Mouse (Mus musculus): ENCODE data around the gene Gng2. TPM values are rescaled to one million over a fixed set of nuclear protein-coding genes. Genes with fewer than 3 reads are reported as not detected.

Gng2 gene
- total RNA-seq, 1 experiment: 41.5 TPM

DNA sequence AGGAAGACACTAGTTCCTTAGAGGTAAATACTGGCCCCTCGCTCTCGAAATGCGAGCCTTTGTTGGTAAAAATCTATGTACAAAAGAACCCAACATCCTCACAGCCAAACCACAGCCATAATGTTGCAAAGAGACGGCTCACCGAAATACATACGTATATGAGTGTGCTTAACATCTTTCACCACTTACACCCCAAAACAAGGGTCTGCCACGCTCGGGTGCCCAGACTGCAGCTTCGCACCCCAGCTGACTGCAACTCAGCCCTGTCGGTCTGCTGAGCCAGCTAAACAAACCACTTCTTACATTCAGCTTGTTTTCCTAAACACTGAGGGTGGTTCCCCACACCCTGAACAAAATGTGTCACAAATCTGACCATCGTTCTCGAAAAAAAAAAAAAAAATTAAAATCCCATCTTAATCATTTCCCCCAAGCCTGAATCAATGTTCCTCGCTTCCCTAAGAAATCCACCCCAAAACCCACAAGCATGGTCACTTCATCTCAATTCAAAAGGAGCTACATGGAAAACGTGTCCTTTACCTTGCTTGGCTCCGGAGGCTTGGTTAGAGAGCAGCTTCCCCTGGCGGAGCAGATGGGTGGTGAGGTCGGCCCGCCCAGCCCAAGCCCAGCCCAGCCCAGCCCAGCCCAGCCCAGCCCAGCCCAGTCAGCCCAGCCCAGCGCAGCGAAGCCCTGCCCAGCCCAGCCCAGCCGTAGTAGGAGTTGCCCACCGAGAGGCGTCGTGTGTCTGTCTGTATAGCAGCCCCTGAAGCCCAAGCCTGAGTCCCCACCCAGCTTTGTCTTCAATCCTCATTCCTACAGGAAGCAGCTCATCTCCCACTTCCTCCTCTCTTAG, 781 bp downstream of the Gng2 start:
- H3K4me1 ChIP-seq (ENCODE audit: control insufficient read depth in 2 of 2, insufficient read depth in 2 of 2, low read length in 2 of 2, poor library complexity in 1 of 2): peaks cover 2 to 11% of the 10 kb centered on the region in 2 experiments; a peak in 2 of 4 replicates
- H3K4me3 ChIP-seq (ENCODE audit: insufficient read depth in 1 of 2, low read depth in 1 of 2, low read length in 2 of 2, poor library complexity in 1 of 2, severe bottlenecking in 1 of 2): peak overlapping the region; percentile 82 to 83
- DNase-seq (ENCODE audit: low read depth, low spot score): no peak
- TF ChIP-seq HCFC1 (IDR thresholded peaks at IDR 0.05; ENCODE audit: borderline replicate concordance, insufficient read depth, low read length) (no peak; the same call in 1 of the 2 replicates), CHD2 (IDR thresholded peaks at IDR 0.05; ENCODE audit: low read depth, low read length) (peak; percentile 24; the same call in 1 of the 2 replicates), ZNF384 (IDR thresholded peaks at IDR 0.05; ENCODE audit: low read depth, low read length) (peak; percentile 47; the same call in 1 of the 2 replicates), ZC3H11A (IDR thresholded peaks at IDR 0.05; ENCODE audit: borderline replicate concordance, low read depth, low read length) (no peak), MAFK (IDR thresholded peaks at IDR 0.05; ENCODE audit: insufficient read depth, low read depth, low read length) (0 out of 2 replicates have a peak, but pooled peaks have one; percentile 26)
- in situ Hi-C loops (cut with MboI; ENCODE audit: low sequenced_read_pairs in 2 of 2, unreplicated experiment in 2 of 2): loop anchor here in 1 of 2 experiments (25.0 kb wide), 1 partner anchor 214 kb away; the partner anchor contains the start of gene Nid2
- peak overlapping the region; percentile 87 for H3K27ac ChIP-seq (ENCODE audit: insufficient read depth, low read depth, low read length, poor library complexity, severe bottlenecking)
- H3K36me3 ChIP-seq (ENCODE audit: control insufficient read depth, insufficient read depth, low read length, poor library complexity, severe bottlenecking): no peaks in the 10 kb centered on the region
- H3K9me3 ChIP-seq (ENCODE audit: control insufficient read depth, insufficient read depth, low read depth, low read length): no peaks in the 10 kb centered on the region
- H3K9ac ChIP-seq (ENCODE audit: insufficient read depth, low read depth, low read length, poor library complexity, severe bottlenecking): peak overlapping the region; percentile 88

DNA sequence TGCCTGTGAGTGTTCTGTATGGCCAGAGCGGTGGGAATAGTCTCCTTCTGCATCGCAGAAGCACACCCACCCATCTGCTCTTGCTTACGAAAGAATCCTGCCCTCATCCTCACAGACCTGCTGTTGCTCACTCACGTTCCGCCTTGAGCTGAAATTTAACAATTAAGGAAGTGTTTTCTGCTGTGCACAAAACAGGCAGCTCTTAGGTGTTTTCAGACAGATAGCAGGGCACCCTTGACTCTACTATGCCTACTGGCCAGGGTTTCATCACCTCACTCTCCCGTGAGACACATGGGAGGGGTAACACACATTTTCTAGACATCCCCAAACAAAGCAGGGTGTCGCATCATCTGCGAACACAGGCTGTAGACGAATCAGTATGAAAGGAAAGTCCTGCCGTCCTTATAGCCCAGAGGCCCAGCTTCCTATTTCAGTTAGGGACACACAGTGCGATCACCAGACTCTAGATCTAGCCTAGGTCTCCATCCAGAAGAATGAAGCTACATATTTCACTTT, 2.4 kb downstream of the Gng2 start:
- DNase-seq (ENCODE audit: low read depth, low spot score): no peak
- Histone ChIP-seq H3K9me3 (ENCODE audit: control insufficient read depth, insufficient read depth, low read depth, low read length) (no peaks in the 10 kb centered on the region), H3K4me1 (ENCODE audit: control insufficient read depth in 2 of 2, insufficient read depth in 2 of 2, low read length in 2 of 2, poor library complexity in 1 of 2) (peaks cover 2 to 15% of the 10 kb centered on the region in 2 experiments; a peak in 2 of 4 replicates), H3K4me3 (ENCODE audit: insufficient read depth in 1 of 2, low read depth in 1 of 2, low read length in 2 of 2, poor library complexity in 1 of 2, severe bottlenecking in 1 of 2) (peak overlapping the region; percentile 13 to 26; a peak in 3 of 4 replicates), H3K36me3 (ENCODE audit: control insufficient read depth, insufficient read depth, low read length, poor library complexity, severe bottlenecking) (no peaks in the 10 kb centered on the region), H3K27ac (ENCODE audit: insufficient read depth, low read depth, low read length, poor library complexity, severe bottlenecking) (no peak overlapping the region), H3K9ac (ENCODE audit: insufficient read depth, low read depth, low read length, poor library complexity, severe bottlenecking) (no peak overlapping the region)
- in situ Hi-C loops (cut with MboI; ENCODE audit: low sequenced_read_pairs in 2 of 2, unreplicated experiment in 2 of 2): loop anchor here in 1 of 2 experiments (25.0 kb wide), 1 partner anchor 213 kb away; the partner anchor contains the start of gene Nid2
- TF ChIP-seq HCFC1 (IDR thresholded peaks at IDR 0.05; ENCODE audit: borderline replicate concordance, insufficient read depth, low read length) (no peak), ZC3H11A (IDR thresholded peaks at IDR 0.05; ENCODE audit: borderline replicate concordance, low read depth, low read length) (no peak), CHD2 (IDR thresholded peaks at IDR 0.05; ENCODE audit: low read depth, low read length) (no peak), ZNF384 (IDR thresholded peaks at IDR 0.05; ENCODE audit: low read depth, low read length) (no peak), MAFK (IDR thresholded peaks at IDR 0.05; ENCODE audit: insufficient read depth, low read depth, low read length) (no peak)

DNA sequence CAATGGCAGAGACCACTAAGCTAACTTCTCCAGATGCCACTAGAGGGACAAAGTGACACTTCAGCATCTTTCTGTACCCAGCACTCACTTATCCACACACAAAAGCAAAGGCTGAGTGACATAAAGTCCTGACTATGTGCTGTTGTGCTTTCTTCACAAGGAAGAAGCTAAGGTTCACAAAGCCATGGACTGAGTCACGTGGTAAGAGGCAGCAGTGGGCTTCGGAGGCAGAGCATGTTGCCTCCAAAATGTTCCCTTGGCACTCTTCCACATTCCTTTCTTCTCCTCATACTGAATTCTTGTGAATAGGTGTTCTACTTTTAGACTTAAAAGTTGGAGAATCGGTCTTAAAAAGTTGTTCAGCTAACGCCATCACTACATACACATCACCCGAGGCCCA, 3.0 kb downstream of the Gng2 start:
- Histone ChIP-seq H3K9ac (ENCODE audit: insufficient read depth, low read depth, low read length, poor library complexity, severe bottlenecking) (no peak overlapping the region), H3K27ac (ENCODE audit: insufficient read depth, low read depth, low read length, poor library complexity, severe bottlenecking) (no peak overlapping the region), H3K4me3 (ENCODE audit: insufficient read depth in 1 of 2, low read depth in 1 of 2, low read length in 2 of 2, poor library complexity in 1 of 2, severe bottlenecking in 1 of 2) (no peak overlapping the region), H3K4me1 (ENCODE audit: control insufficient read depth in 2 of 2, insufficient read depth in 2 of 2, low read length in 2 of 2, poor library complexity in 1 of 2) (peaks cover 2 to 15% of the 10 kb centered on the region in 2 experiments; a peak in 2 of 4 replicates), H3K36me3 (ENCODE audit: control insufficient read depth, insufficient read depth, low read length, poor library complexity, severe bottlenecking) (no peaks in the 10 kb centered on the region), H3K9me3 (ENCODE audit: control insufficient read depth, insufficient read depth, low read depth, low read length) (no peaks in the 10 kb centered on the region)
- in situ Hi-C loops (cut with MboI; ENCODE audit: low sequenced_read_pairs in 2 of 2, unreplicated experiment in 2 of 2): no loop called here
- TF ChIP-seq HCFC1 (IDR thresholded peaks at IDR 0.05; ENCODE audit: borderline replicate concordance, insufficient read depth, low read length) (no peak), ZC3H11A (IDR thresholded peaks at IDR 0.05; ENCODE audit: borderline replicate concordance, low read depth, low read length) (no peak), MAFK (IDR thresholded peaks at IDR 0.05; ENCODE audit: insufficient read depth, low read depth, low read length) (no peak), CHD2 (IDR thresholded peaks at IDR 0.05; ENCODE audit: low read depth, low read length) (no peak), ZNF384 (IDR thresholded peaks at IDR 0.05; ENCODE audit: low read depth, low read length) (no peak)
- no peak for DNase-seq (ENCODE audit: low read depth, low spot score)

GRCm38 (mm10) chr14:19972316-19973029, 5.0 kb downstream of the Gng2 start:
- DNase-seq (ENCODE audit: low read depth, low spot score): no peak
- Histone ChIP-seq H3K4me1 (ENCODE audit: control insufficient read depth in 2 of 2, insufficient read depth in 2 of 2, low read length in 2 of 2, poor library complexity in 1 of 2) (peaks cover 2 to 12% of the 10 kb centered on the region in 2 experiments; a peak in 2 of 4 replicates), H3K9me3 (ENCODE audit: control insufficient read depth, insufficient read depth, low read depth, low read length) (no peaks in the 10 kb centered on the region), H3K36me3 (ENCODE audit: control insufficient read depth, insufficient read depth, low read length, poor library complexity, severe bottlenecking) (no peaks in the 10 kb centered on the region), H3K4me3 (ENCODE audit: insufficient read depth in 1 of 2, low read depth in 1 of 2, low read length in 2 of 2, poor library complexity in 1 of 2, severe bottlenecking in 1 of 2) (no peak overlapping the region), H3K27ac (ENCODE audit: insufficient read depth, low read depth, low read length, poor library complexity, severe bottlenecking) (no peak overlapping the region), H3K9ac (ENCODE audit: insufficient read depth, low read depth, low read length, poor library complexity, severe bottlenecking) (no peak overlapping the region)
- in situ Hi-C loops (cut with MboI; ENCODE audit: low sequenced_read_pairs in 2 of 2, unreplicated experiment in 2 of 2): no loop called here
- TF ChIP-seq HCFC1 (IDR thresholded peaks at IDR 0.05; ENCODE audit: borderline replicate concordance, insufficient read depth, low read length) (no peak), ZC3H11A (IDR thresholded peaks at IDR 0.05; ENCODE audit: borderline replicate concordance, low read depth, low read length) (no peak), MAFK (IDR thresholded peaks at IDR 0.05; ENCODE audit: insufficient read depth, low read depth, low read length) (no peak), CHD2 (IDR thresholded peaks at IDR 0.05; ENCODE audit: low read depth, low read length) (no peak), ZNF384 (IDR thresholded peaks at IDR 0.05; ENCODE audit: low read depth, low read length) (no peak)

Data from ES-E14 (cell line).